Mouse (Mus musculus): ENCODE results near the gene Olfr478. TPM values are rescaled to one million over a fixed set of nuclear protein-coding genes. Genes with fewer than 3 reads are reported as not detected.
"Not testable (repeated sequence)": the region's sequence is repeated elsewhere in the genome, so short reads cannot be mapped to it uniquely, and the experiment has no call there.

Olfr478 gene
- not detected in 2 replicates for total RNA-seq (2012; rRNA removed)

DNA sequence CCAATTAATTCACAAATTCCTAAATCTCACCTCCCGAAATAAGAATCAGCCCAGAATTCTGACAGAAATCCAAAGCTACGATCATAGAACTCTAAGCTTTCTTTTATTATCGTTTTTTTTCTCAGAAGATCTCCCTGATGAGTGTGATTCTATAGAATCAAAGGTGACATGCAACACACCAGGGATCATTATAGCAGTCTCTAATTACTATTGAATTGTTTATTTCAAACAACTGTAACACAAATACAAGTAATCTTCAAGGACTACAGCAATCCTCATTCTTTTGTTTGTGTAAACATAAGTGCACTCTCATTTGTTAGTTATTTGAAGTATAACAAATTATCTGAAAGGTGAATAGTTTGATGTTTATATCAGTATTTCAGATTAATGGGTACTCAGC is at the start of gene Olfr478:
Olfr478 (minus strand) TSS at position 101 of the 400 bp plus-strand sequence.
- Histone ChIP-seq H3K4me1 (ENCODE audit: control insufficient read depth in 2 of 2, insufficient read depth in 2 of 2, low read length in 2 of 2, poor library complexity in 1 of 2) (no peaks in the 10 kb centered on the region), H3K36me3 (ENCODE audit: control insufficient read depth, insufficient read depth, low read length, poor library complexity, severe bottlenecking) (no peaks in the 10 kb centered on the region), H3K27ac (ENCODE audit: insufficient read depth, low read depth, low read length, poor library complexity, severe bottlenecking) (no peak within 1 kb of the TSS), H3K9ac (ENCODE audit: insufficient read depth, low read depth, low read length, poor library complexity, severe bottlenecking) (no peak within 1 kb of the TSS), H3K9me3 (ENCODE audit: control insufficient read depth, insufficient read depth, low read depth, low read length) (no peaks in the 10 kb centered on the region), H3K4me3 (ENCODE audit: insufficient read depth in 1 of 2, low read depth in 1 of 2, low read length in 2 of 2, poor library complexity in 1 of 2, severe bottlenecking in 1 of 2) (no peak within 1 kb of the TSS)
- DNase-seq (ENCODE audit: low read depth, low spot score) = no peak
- TF ChIP-seq MAFK (IDR thresholded peaks at IDR 0.05; ENCODE audit: insufficient read depth, low read depth, low read length) (no peak), ZNF384 (IDR thresholded peaks at IDR 0.05; ENCODE audit: low read depth, low read length) (no peak), HCFC1 (IDR thresholded peaks at IDR 0.05; ENCODE audit: borderline replicate concordance, insufficient read depth, low read length) (no peak), CHD2 (IDR thresholded peaks at IDR 0.05; ENCODE audit: low read depth, low read length) (no peak), ZC3H11A (IDR thresholded peaks at IDR 0.05; ENCODE audit: borderline replicate concordance, low read depth, low read length) (no peak)
- in situ Hi-C loops (cut with MboI; ENCODE audit: low sequenced_read_pairs in 2 of 2, unreplicated experiment in 2 of 2) = no loop called here

DNA sequence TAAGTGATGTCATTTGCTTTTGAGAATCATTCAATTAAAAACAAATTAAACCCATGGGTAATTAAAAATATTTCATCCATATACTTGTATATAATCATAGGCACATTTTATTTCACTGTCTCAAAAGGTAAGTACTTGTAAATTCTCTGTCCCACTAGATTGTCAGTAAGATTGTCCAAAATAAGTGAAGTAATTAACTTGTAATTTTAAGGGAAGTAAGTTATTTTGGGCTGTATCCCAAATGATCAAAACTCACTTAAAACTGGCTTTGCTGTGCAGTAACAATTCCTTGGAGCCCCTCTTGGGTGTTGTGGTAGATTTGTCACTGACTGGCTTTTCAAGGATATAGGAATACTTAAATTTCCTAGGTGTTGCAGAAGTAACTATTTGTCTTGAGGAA is 45.8 kb upstream of the Olfr478 start, which contains the start of gene Olfr481:
Olfr481 (plus strand) TSS at position 301 of the 400 bp plus-strand sequence.
- no peak for DNase-seq (ENCODE audit: low read depth, low spot score)
- Histone ChIP-seq H3K4me3 (ENCODE audit: insufficient read depth in 1 of 2, low read depth in 1 of 2, low read length in 2 of 2, poor library complexity in 1 of 2, severe bottlenecking in 1 of 2) (no peak within 1 kb of the TSS), H3K4me1 (ENCODE audit: control insufficient read depth in 2 of 2, insufficient read depth in 2 of 2, low read length in 2 of 2, poor library complexity in 1 of 2) (no peaks in the 10 kb centered on the region), H3K9me3 (ENCODE audit: control insufficient read depth, insufficient read depth, low read depth, low read length) (no peaks in the 10 kb centered on the region), H3K36me3 (ENCODE audit: control insufficient read depth, insufficient read depth, low read length, poor library complexity, severe bottlenecking) (no peaks in the 10 kb centered on the region), H3K9ac (ENCODE audit: insufficient read depth, low read depth, low read length, poor library complexity, severe bottlenecking) (no peak within 1 kb of the TSS), H3K27ac (ENCODE audit: insufficient read depth, low read depth, low read length, poor library complexity, severe bottlenecking) (no peak within 1 kb of the TSS)
- in situ Hi-C loops (cut with MboI; ENCODE audit: low sequenced_read_pairs in 2 of 2, unreplicated experiment in 2 of 2) = no loop called here
- TF ChIP-seq MAFK (IDR thresholded peaks at IDR 0.05; ENCODE audit: insufficient read depth, low read depth, low read length) (no peak), HCFC1 (IDR thresholded peaks at IDR 0.05; ENCODE audit: borderline replicate concordance, insufficient read depth, low read length) (no peak), ZNF384 (IDR thresholded peaks at IDR 0.05; ENCODE audit: low read depth, low read length) (no peak), ZC3H11A (IDR thresholded peaks at IDR 0.05; ENCODE audit: borderline replicate concordance, low read depth, low read length) (no peak), CHD2 (IDR thresholded peaks at IDR 0.05; ENCODE audit: low read depth, low read length) (no peak)

DNA sequence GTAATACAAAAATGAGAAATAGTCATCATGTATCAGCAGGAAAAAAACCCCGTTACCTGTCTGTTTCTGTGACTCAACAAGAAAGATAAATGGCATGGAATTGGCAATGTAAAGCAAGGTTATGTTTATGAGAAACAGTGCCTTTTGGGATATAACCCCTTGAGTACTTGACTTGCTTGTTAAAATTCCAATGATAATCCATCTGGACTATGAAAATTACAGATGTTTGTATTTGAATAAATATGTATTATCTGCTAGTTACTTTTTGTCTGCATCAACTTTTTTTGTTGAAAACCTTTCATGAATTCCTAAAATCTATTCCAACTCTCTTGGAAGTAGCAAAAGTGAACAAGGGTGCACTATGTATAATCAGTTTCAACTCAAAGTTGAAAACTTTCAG is 33.5 kb upstream of the Olfr478 start, which contains the start of gene Olfr480:
Olfr480 (minus strand) TSS at position 101 of the 400 bp plus-strand sequence.
- no peak for TF ChIP-seq ZC3H11A (IDR thresholded peaks at IDR 0.05; ENCODE audit: borderline replicate concordance, low read depth, low read length)
- no peak for TF ChIP-seq ZNF384 (IDR thresholded peaks at IDR 0.05; ENCODE audit: low read depth, low read length)
- no peak for TF ChIP-seq HCFC1 (IDR thresholded peaks at IDR 0.05; ENCODE audit: borderline replicate concordance, insufficient read depth, low read length)
- TF ChIP-seq MAFK (IDR thresholded peaks at IDR 0.05; ENCODE audit: insufficient read depth, low read depth, low read length) = no peak
- TF ChIP-seq CHD2 (IDR thresholded peaks at IDR 0.05; ENCODE audit: low read depth, low read length) = no peak

DNA sequence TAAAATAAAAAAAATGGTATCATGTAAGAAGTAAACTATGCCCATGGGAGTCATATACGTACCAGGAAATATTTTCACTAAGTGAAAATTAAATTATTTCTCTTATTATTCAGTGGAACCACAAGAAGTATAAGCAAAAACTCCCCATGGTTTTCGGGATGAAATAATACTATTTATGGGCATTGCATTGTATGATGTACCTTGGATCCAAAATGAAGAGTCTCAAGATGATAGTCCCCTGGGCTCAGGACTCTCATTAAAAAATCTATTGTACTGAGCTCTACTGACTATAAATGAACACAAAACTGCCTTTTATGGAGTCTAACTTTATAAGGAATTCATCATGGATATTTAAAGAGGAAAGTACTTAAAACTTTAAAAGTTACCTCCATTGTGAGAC is 16.6 kb upstream of the Olfr478 start, which contains the start of gene Olfr479:
Olfr479 (plus strand) TSS at position 301 of the 400 bp plus-strand sequence.
- H3K27ac ChIP-seq (ENCODE audit: insufficient read depth, low read depth, low read length, poor library complexity, severe bottlenecking) = no peak within 1 kb of the TSS
- in situ Hi-C loops (cut with MboI; ENCODE audit: low sequenced_read_pairs in 2 of 2, unreplicated experiment in 2 of 2) = no loop called here
- TF ChIP-seq HCFC1 (IDR thresholded peaks at IDR 0.05; ENCODE audit: borderline replicate concordance, insufficient read depth, low read length) (no peak), CHD2 (IDR thresholded peaks at IDR 0.05; ENCODE audit: low read depth, low read length) (no peak), ZC3H11A (IDR thresholded peaks at IDR 0.05; ENCODE audit: borderline replicate concordance, low read depth, low read length) (no peak), ZNF384 (IDR thresholded peaks at IDR 0.05; ENCODE audit: low read depth, low read length) (no peak), MAFK (IDR thresholded peaks at IDR 0.05; ENCODE audit: insufficient read depth, low read depth, low read length) (no peak)
- no peak within 1 kb of the TSS for H3K4me3 ChIP-seq (ENCODE audit: insufficient read depth in 1 of 2, low read depth in 1 of 2, low read length in 2 of 2, poor library complexity in 1 of 2, severe bottlenecking in 1 of 2)
- no peaks in the 10 kb centered on the region for H3K36me3 ChIP-seq (ENCODE audit: control insufficient read depth, insufficient read depth, low read length, poor library complexity, severe bottlenecking)
- H3K9ac ChIP-seq (ENCODE audit: insufficient read depth, low read depth, low read length, poor library complexity, severe bottlenecking) = no peak within 1 kb of the TSS
- no peak for DNase-seq (ENCODE audit: low read depth, low spot score)
- no peaks in the 10 kb centered on the region for H3K9me3 ChIP-seq (ENCODE audit: control insufficient read depth, insufficient read depth, low read depth, low read length)
- no peaks in the 10 kb centered on the region for H3K4me1 ChIP-seq (ENCODE audit: control insufficient read depth in 2 of 2, insufficient read depth in 2 of 2, low read length in 2 of 2, poor library complexity in 1 of 2)

More for the DNA sequence above, 33.5 kb upstream of the Olfr478 start, which contains the start of gene Olfr480:
- H3K4me1 ChIP-seq (ENCODE audit: control insufficient read depth in 2 of 2, insufficient read depth in 2 of 2, low read length in 2 of 2, poor library complexity in 1 of 2) = no peaks in the 10 kb centered on the region
- no peak for DNase-seq (ENCODE audit: low read depth, low spot score)
- no peaks in the 10 kb centered on the region for H3K36me3 ChIP-seq (ENCODE audit: control insufficient read depth, insufficient read depth, low read length, poor library complexity, severe bottlenecking)
- H3K9me3 ChIP-seq (ENCODE audit: control insufficient read depth, insufficient read depth, low read depth, low read length) = no peaks in the 10 kb centered on the region
- no peak within 1 kb of the TSS for H3K9ac ChIP-seq (ENCODE audit: insufficient read depth, low read depth, low read length, poor library complexity, severe bottlenecking)
- H3K4me3 ChIP-seq (ENCODE audit: insufficient read depth in 1 of 2, low read depth in 1 of 2, low read length in 2 of 2, poor library complexity in 1 of 2, severe bottlenecking in 1 of 2) = no peak within 1 kb of the TSS
- in situ Hi-C loops (cut with MboI; ENCODE audit: low sequenced_read_pairs in 2 of 2, unreplicated experiment in 2 of 2) = no loop called here
- H3K27ac ChIP-seq (ENCODE audit: insufficient read depth, low read depth, low read length, poor library complexity, severe bottlenecking) = no peak within 1 kb of the TSS

DNA sequence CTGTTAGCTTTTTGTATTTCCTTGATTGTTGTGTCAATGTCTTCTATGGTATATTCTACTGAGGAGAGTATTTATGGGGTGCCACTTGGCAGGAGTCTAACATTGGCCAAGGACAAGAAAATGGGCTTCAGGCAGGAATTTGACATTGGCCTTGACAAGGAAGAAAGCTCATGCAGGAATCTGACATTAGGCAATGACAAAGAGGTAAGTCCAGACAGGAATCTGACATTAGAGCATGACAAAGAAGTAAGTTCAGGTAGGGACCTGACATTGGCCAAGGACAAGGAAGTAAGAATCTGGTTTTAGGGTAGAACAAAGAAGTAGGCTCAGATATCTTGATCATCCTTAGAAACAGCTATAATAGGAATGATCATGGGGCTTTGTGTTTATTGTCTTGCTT is 19.5 kb downstream of the Olfr478 start:
- H3K4me1 ChIP-seq (ENCODE audit: control insufficient read depth in 2 of 2, insufficient read depth in 2 of 2, low read length in 2 of 2, poor library complexity in 1 of 2); H3K9me3 ChIP-seq (ENCODE audit: control insufficient read depth, insufficient read depth, low read depth, low read length); DNase-seq (ENCODE audit: low read depth, low spot score); H3K4me3 ChIP-seq (ENCODE audit: insufficient read depth in 1 of 2, low read depth in 1 of 2, low read length in 2 of 2, poor library complexity in 1 of 2, severe bottlenecking in 1 of 2); H3K36me3 ChIP-seq (ENCODE audit: control insufficient read depth, insufficient read depth, low read length, poor library complexity, severe bottlenecking); H3K9ac ChIP-seq (ENCODE audit: insufficient read depth, low read depth, low read length, poor library complexity, severe bottlenecking); in situ Hi-C loops (cut with MboI; ENCODE audit: low sequenced_read_pairs in 2 of 2, unreplicated experiment in 2 of 2); H3K27ac ChIP-seq (ENCODE audit: insufficient read depth, low read depth, low read length, poor library complexity, severe bottlenecking): not testable (repeated sequence)

Data from ES-E14 (cell line).